Mouse (Mus musculus) liver, embryonic 14.5 days (tissue): ENCODE data around the gene Gdap2.

Experiments
- CTCF ChIP-seq: IDR thresholded peaks from 2 replicates; pipeline ENCODE4 v1.5.1; 2016; ENCODE audit warnings: antibody characterized with exemption, low read depth, control low read depth
- EP300 ChIP-seq: IDR thresholded peaks from 2 replicates; pipeline ENCODE4 v1.6.1; 2016; ENCODE audit warnings: antibody characterized with exemption, low read depth

DNA sequence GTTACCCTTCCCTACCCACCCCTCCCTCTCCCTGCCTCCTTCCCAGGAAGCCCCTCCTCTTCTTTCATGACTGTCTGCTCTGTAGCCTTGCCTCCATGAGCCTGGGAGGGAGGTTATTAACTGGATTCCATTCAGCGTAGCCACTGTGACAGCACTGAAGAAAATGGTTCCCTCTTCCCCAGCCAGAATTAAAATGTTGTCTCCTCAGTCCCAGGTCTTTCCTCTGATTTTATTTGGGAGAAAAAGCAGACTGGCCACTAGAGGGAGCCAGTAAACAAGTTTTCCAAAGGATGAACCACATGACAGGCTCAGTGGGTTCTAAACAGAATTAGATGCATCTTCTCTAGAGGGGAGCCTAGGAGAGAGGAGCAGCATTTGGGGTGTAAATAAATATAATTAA, 27.3 kb downstream of the Gdap2 start:
- TF ChIP-seq EP300 (no peak), CTCF (peak; percentile 66)
